Mouse (Mus musculus): ENCODE measurements around the gene Gm5565. TPM values are rescaled to one million over a fixed set of nuclear protein-coding genes. Genes with fewer than 3 reads are reported as not detected.
A peak's percentile ranks its signal among the peaks of the same experiment; 100 is the strongest.
"Not testable (repeated sequence)": the region's sequence is repeated elsewhere in the genome, so short reads cannot be mapped to it uniquely, and the experiment has no call there.

Gene Gm5565
- polyA plus RNA-seq, 1 experiment from 2014 or later = not detected

- H3K4me2 ChIP-seq (ENCODE audit: low read depth, low read length) = no peak overlapping the region
- no peaks in the 10 kb centered on the region for H3K4me1 ChIP-seq (ENCODE audit: control insufficient read depth, insufficient read depth, low read length)
- DNase-seq (ENCODE audit: low spot score) (no peak), ATAC-seq (ENCODE audit: low read depth) (no peak)
- H3K27me3 ChIP-seq (replicated peaks; ENCODE audit: control insufficient read depth, insufficient read depth, low read length) = no peaks in the 10 kb centered on the region
- no peak overlapping the region for H3K27ac ChIP-seq (replicated peaks; ENCODE audit: low read depth, low read length)
- no peaks in the 10 kb centered on the region for H3K36me3 ChIP-seq (ENCODE audit: control insufficient read depth, insufficient read depth, low read length)
- H3K4me3 ChIP-seq (ENCODE audit: low read depth, low read length) = no peak overlapping the region
- H3K9me3 ChIP-seq (ENCODE audit: control insufficient read depth, low read length) = no peaks in the 10 kb centered on the region
- 83% methylated on average over 7 of the region's 7 CpGs for WGBS
- H3K9ac ChIP-seq (ENCODE audit: low read depth, low read length) = no peak overlapping the region
These were observed 28.4 kb upstream of the Gm5565 start for GRCm38 (mm10) chr5:146188712-146189111.

GRCm38 (mm10) chr5:146188144-146188543 lies 27.8 kb upstream of the Gm5565 start:
- H3K36me3 ChIP-seq (ENCODE audit: control insufficient read depth, insufficient read depth, low read length) = no peaks in the 10 kb centered on the region
- H3K9ac ChIP-seq (ENCODE audit: low read depth, low read length) = no peak overlapping the region
- H3K9me3 ChIP-seq (ENCODE audit: control insufficient read depth, low read length) = no peaks in the 10 kb centered on the region
- H3K4me3 ChIP-seq (ENCODE audit: low read depth, low read length) = no peak overlapping the region
- H3K27ac ChIP-seq (replicated peaks; ENCODE audit: low read depth, low read length) = no peak overlapping the region
- H3K4me1 ChIP-seq (ENCODE audit: control insufficient read depth, insufficient read depth, low read length) = no peaks in the 10 kb centered on the region
- DNase-seq (ENCODE audit: low spot score) (no peak), ATAC-seq (ENCODE audit: low read depth) (no peak)
- 82% methylated on average over 1 of the region's 1 CpGs for WGBS
- no peak overlapping the region for H3K4me2 ChIP-seq (ENCODE audit: low read depth, low read length)
- H3K27me3 ChIP-seq (replicated peaks; ENCODE audit: control insufficient read depth, insufficient read depth, low read length) = no peaks in the 10 kb centered on the region

DNA sequence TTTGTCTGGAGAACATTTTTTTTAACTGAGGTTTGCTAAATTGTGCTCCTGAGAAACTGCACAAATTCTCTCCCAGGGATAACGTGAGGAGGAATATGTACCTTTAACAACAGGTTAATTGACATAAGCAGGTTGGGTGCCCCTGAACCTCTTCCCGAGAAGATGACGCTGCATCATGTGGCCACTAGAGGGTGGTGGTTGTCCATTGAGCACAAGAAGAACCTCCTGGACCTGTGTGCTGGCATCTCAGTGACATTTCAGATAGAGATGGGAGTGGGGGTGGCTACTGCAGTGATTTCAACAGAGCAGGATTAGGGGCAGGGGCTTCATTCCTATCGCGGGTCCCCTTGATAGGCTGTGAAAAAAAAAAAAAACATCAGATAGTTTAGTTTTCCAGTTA lies 27.1 kb upstream of the Gm5565 start:
- not testable (repeated sequence) for ATAC-seq (ENCODE audit: low read depth); H3K4me1 ChIP-seq (ENCODE audit: control insufficient read depth, insufficient read depth, low read length); H3K36me3 ChIP-seq (ENCODE audit: control insufficient read depth, insufficient read depth, low read length); H3K9me3 ChIP-seq (ENCODE audit: control insufficient read depth, low read length); H3K27ac ChIP-seq (replicated peaks; ENCODE audit: low read depth, low read length); H3K4me2 ChIP-seq (ENCODE audit: low read depth, low read length); H3K4me3 ChIP-seq (ENCODE audit: low read depth, low read length); H3K9ac ChIP-seq (ENCODE audit: low read depth, low read length); H3K27me3 ChIP-seq (replicated peaks; ENCODE audit: control insufficient read depth, insufficient read depth, low read length)
- 23% methylated on average over 5 of the region's 5 CpGs for WGBS
- DNase-seq (ENCODE audit: low spot score) = peak; percentile 29

GRCm38 (mm10) chr5:146185204-146185603 lies 24.9 kb upstream of the Gm5565 start, which contains the start of gene 1700001J03Rik:
Gene 1700001J03Rik, minus strand, starts transcription at chr5:146185304.
- not testable (repeated sequence) for H3K9me3 ChIP-seq (ENCODE audit: control insufficient read depth, low read length); H3K4me1 ChIP-seq (ENCODE audit: control insufficient read depth, insufficient read depth, low read length); H3K27me3 ChIP-seq (replicated peaks; ENCODE audit: control insufficient read depth, insufficient read depth, low read length); H3K4me3 ChIP-seq (ENCODE audit: low read depth, low read length); H3K36me3 ChIP-seq (ENCODE audit: control insufficient read depth, insufficient read depth, low read length); H3K9ac ChIP-seq (ENCODE audit: low read depth, low read length); DNase-seq (ENCODE audit: low spot score); H3K27ac ChIP-seq (replicated peaks; ENCODE audit: low read depth, low read length); H3K4me2 ChIP-seq (ENCODE audit: low read depth, low read length); ATAC-seq (ENCODE audit: low read depth)
- WGBS = 78% methylated on average over 4 of the region's 4 CpGs

- not testable (repeated sequence) for ATAC-seq (ENCODE audit: low read depth); DNase-seq (ENCODE audit: low spot score); H3K9me3 ChIP-seq (ENCODE audit: control insufficient read depth, low read length); H3K4me3 ChIP-seq (ENCODE audit: low read depth, low read length); H3K4me1 ChIP-seq (ENCODE audit: control insufficient read depth, insufficient read depth, low read length); H3K27me3 ChIP-seq (replicated peaks; ENCODE audit: control insufficient read depth, insufficient read depth, low read length); H3K4me2 ChIP-seq (ENCODE audit: low read depth, low read length); H3K36me3 ChIP-seq (ENCODE audit: control insufficient read depth, insufficient read depth, low read length); H3K27ac ChIP-seq (replicated peaks; ENCODE audit: low read depth, low read length); H3K9ac ChIP-seq (ENCODE audit: low read depth, low read length)
- 58% methylated on average over 4 of the region's 4 CpGs for WGBS
These were observed 12.4 kb upstream of the Gm5565 start for GRCm38 (mm10) chr5:146172744-146173143.

- ATAC-seq (ENCODE audit: low read depth); H3K4me2 ChIP-seq (ENCODE audit: low read depth, low read length); H3K27me3 ChIP-seq (replicated peaks; ENCODE audit: control insufficient read depth, insufficient read depth, low read length); H3K36me3 ChIP-seq (ENCODE audit: control insufficient read depth, insufficient read depth, low read length); H3K27ac ChIP-seq (replicated peaks; ENCODE audit: low read depth, low read length); H3K4me1 ChIP-seq (ENCODE audit: control insufficient read depth, insufficient read depth, low read length); H3K9ac ChIP-seq (ENCODE audit: low read depth, low read length); H3K9me3 ChIP-seq (ENCODE audit: control insufficient read depth, low read length); DNase-seq (ENCODE audit: low spot score); H3K4me3 ChIP-seq (ENCODE audit: low read depth, low read length): not testable (repeated sequence)
- WGBS = 75% methylated on average over 2 of the region's 2 CpGs
These were observed 10.3 kb upstream of the Gm5565 start, which contains the start of gene Gm6309 for GRCm38 (mm10) chr5:146170621-146171020. Gene Gm6309, minus strand, starts transcription at chr5:146170721.

DNA sequence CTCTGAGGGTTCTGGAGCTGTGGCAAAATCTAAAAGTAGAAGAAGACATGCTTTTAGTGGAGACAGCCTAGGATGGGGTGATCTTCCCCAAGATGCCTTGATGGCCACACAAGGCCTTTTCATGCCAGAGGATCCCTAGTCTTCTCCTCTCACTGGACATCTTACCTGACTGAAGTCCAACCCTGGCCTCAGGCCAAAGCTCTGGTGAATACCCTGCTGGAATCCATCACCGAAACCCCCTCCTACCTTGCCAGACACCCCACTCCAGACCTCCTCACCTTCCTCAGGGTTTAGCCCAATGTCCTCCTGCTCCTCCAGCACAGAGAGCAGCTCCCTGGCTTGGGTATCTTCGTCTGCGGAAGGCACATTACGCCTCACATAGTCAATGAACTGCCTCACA lies 2.0 kb downstream of the Gm5565 start:
- not testable (repeated sequence) for H3K9ac ChIP-seq (ENCODE audit: low read depth, low read length); H3K9me3 ChIP-seq (ENCODE audit: control insufficient read depth, low read length); ATAC-seq (ENCODE audit: low read depth); H3K27me3 ChIP-seq (replicated peaks; ENCODE audit: control insufficient read depth, insufficient read depth, low read length); H3K4me2 ChIP-seq (ENCODE audit: low read depth, low read length); H3K4me3 ChIP-seq (ENCODE audit: low read depth, low read length); H3K27ac ChIP-seq (replicated peaks; ENCODE audit: low read depth, low read length); H3K4me1 ChIP-seq (ENCODE audit: control insufficient read depth, insufficient read depth, low read length); H3K36me3 ChIP-seq (ENCODE audit: control insufficient read depth, insufficient read depth, low read length); DNase-seq (ENCODE audit: low spot score)
- 92% methylated on average over 4 of the region's 4 CpGs for WGBS

DNA sequence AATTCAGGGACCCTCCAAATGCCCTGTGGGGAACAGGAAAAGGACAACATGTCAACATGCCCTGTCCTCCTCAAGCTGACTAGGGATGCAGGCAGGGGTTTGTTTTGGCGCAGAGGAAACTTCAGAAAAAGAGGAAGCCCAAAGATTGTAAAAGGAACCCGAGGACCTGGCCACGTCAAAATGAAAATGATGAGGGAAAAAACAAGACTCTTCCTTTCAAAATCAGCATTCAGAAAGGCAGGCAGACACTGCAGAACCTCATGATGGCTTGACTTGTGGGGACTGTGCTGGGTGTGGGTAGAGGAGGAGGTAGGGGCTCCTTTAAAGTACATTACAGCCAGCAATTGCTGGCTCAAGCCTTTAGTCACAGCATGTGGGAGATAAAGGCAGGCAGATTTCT lies 9.9 kb downstream of the Gm5565 start:
- Histone ChIP-seq H3K9me3 (ENCODE audit: control insufficient read depth, low read length) (peaks cover 3% of the 10 kb centered on the region; the same call in 1 of the 2 replicates), H3K4me3 (ENCODE audit: low read depth, low read length) (no peak overlapping the region), H3K4me1 (ENCODE audit: control insufficient read depth, insufficient read depth, low read length) (no peaks in the 10 kb centered on the region), H3K4me2 (ENCODE audit: low read depth, low read length) (no peak overlapping the region), H3K36me3 (ENCODE audit: control insufficient read depth, insufficient read depth, low read length) (no peaks in the 10 kb centered on the region), H3K27ac (replicated peaks; ENCODE audit: low read depth, low read length) (no peak overlapping the region), H3K9ac (ENCODE audit: low read depth, low read length) (no peak overlapping the region), H3K27me3 (replicated peaks; ENCODE audit: control insufficient read depth, insufficient read depth, low read length) (no peaks in the 10 kb centered on the region)
- WGBS = 70% methylated on average over 3 of the region's 3 CpGs
- DNase-seq (ENCODE audit: low spot score) = no peak
- no peak for ATAC-seq (ENCODE audit: low read depth)

DNA sequence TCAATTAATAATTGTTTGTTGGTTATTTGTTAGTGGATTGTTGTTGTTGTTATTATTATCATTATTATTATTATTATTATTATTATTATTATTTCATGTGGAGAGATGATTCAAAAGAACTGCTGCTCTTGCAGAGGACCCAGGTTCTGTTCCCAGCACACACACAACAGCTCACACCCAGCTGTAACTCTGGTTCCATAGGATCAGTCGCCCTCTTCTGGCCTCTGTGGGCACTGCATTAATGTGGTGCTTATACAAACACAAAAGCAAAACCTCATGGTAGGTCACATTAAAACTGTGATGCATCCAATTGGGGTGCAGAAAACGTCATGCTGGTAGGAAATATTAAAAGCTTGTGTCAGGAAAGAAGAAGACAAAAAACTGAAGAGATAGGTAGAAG lies 12.4 kb downstream of the Gm5565 start:
- Histone ChIP-seq H3K4me1 (ENCODE audit: control insufficient read depth, insufficient read depth, low read length) (no peaks in the 10 kb centered on the region), H3K27ac (replicated peaks; ENCODE audit: low read depth, low read length) (no peak overlapping the region), H3K36me3 (ENCODE audit: control insufficient read depth, insufficient read depth, low read length) (no peaks in the 10 kb centered on the region), H3K27me3 (replicated peaks; ENCODE audit: control insufficient read depth, insufficient read depth, low read length) (no peaks in the 10 kb centered on the region), H3K9me3 (ENCODE audit: control insufficient read depth, low read length) (peaks cover 3% of the 10 kb centered on the region; the same call in 1 of the 2 replicates), H3K4me2 (ENCODE audit: low read depth, low read length) (no peak overlapping the region), H3K9ac (ENCODE audit: low read depth, low read length) (no peak overlapping the region), H3K4me3 (ENCODE audit: low read depth, low read length) (no peak overlapping the region)
- 40% methylated on average over 2 of the region's 2 CpGs for WGBS
- DNase-seq (ENCODE audit: low spot score) (no peak), ATAC-seq (ENCODE audit: low read depth) (no peak)

All from embryonic facial prominence, embryonic 14.5 days (tissue).